Mouse (Mus musculus): ENCODE data around the gene Qpctl. TPM values are rescaled to one million over a fixed set of nuclear protein-coding genes. Genes with fewer than 3 reads are reported as not detected.

Gene Qpctl
- polyA plus RNA-seq, 1 experiment = 7.7 TPM

DNA sequence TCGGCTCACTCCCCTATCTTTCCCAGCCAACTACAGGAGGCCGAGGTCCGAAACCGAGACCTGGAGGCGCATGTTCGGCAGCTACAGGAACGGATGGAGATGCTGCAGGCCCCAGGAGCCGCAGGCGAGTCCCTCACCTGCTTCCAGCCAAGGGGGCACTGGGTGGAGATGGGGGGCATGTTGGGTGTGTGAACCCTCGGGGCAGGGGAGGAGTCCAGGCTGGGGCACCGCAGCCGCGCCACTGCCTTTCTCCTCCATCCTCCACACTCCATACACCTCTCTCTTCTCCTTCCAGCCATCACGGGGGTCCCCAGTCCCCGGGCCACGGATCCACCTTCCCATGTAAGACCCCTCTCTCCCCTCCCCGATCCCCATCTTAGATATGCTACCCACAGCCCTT is 57.2 kb downstream of the Qpctl start:
- H3K27me3 ChIP-seq (ENCODE audit: control insufficient read depth, insufficient read depth, insufficient read length) = no peaks in the 10 kb centered on the region
- TF ChIP-seq MYOG (IDR thresholded peaks at IDR 0.05; ENCODE audit: control insufficient read depth in 1 of 3, insufficient read depth in 1 of 3, insufficient read length in 2 of 3, low read depth in 2 of 3) = no peak
- TF ChIP-seq TCF3 (IDR thresholded peaks at IDR 0.05; ENCODE audit: insufficient read length, low read depth) = no peak
- TF ChIP-seq USF1 (IDR thresholded peaks at IDR 0.05; ENCODE audit: low read depth) = no peak
- no peak for TF ChIP-seq MYOD1 (IDR thresholded peaks at IDR 0.05; ENCODE audit: control insufficient read depth in 1 of 3, insufficient read length in 2 of 3, low read depth in 2 of 3)
- no peak overlapping the region for H3K4me3 ChIP-seq
- no peak overlapping the region for H3ac ChIP-seq (ENCODE audit: control insufficient read depth, insufficient read length)
- peaks cover 18% of the 10 kb centered on the region for H3K36me3 ChIP-seq (ENCODE audit: control insufficient read depth, insufficient read depth)
- H3K79me2 ChIP-seq (ENCODE audit: control insufficient read depth, insufficient read depth) = no peaks in the 10 kb centered on the region
- H3K4me2 ChIP-seq (ENCODE audit: low read depth) = no peak overlapping the region

Other genes starting within 250 kb of the Qpctl start
- gene Ccdc61, start 238.9 kb downstream of the Qpctl start, polyA plus RNA-seq (2012; fragmentation: generic; extraction: Trizol) = 7.7 TPM
- gene Nova2, start 223.4 kb downstream of the Qpctl start, polyA plus RNA-seq (2012; fragmentation: generic; extraction: Trizol) = 0.06 TPM
- gene Nanos2, start 161.9 kb downstream of the Qpctl start, polyA plus RNA-seq (2012; fragmentation: generic; extraction: Trizol) = not detected
- gene Mypop, start 158.0 kb downstream of the Qpctl start, polyA plus RNA-seq (2012; fragmentation: generic; extraction: Trizol) = 10.4 TPM
- gene Irf2bp1, start 145.2 kb downstream of the Qpctl start, polyA plus RNA-seq (2012; fragmentation: generic; extraction: Trizol) = 27.6 TPM
- gene Foxa3, start 125.8 kb downstream of the Qpctl start, polyA plus RNA-seq (2012; fragmentation: generic; extraction: Trizol) = 0.12 TPM
- gene Sympk, start 124.9 kb downstream of the Qpctl start, polyA plus RNA-seq (2012; fragmentation: generic; extraction: Trizol) = 90.3 TPM
- 0.04 TPM for gene Rsph6a, start 94.6 kb downstream of the Qpctl start, polyA plus RNA-seq (2012; fragmentation: generic; extraction: Trizol)
- 83.7 TPM for gene Dmwd, start 73.1 kb downstream of the Qpctl start, polyA plus RNA-seq (2012; fragmentation: generic; extraction: Trizol)
- 294 TPM for gene Dmpk, start 65.4 kb downstream of the Qpctl start, polyA plus RNA-seq (2012; fragmentation: generic; extraction: Trizol)
- gene Six5, start 54.7 kb downstream of the Qpctl start, polyA plus RNA-seq (2012; fragmentation: generic; extraction: Trizol) = 1.6 TPM
- gene Gm4969, start 30.9 kb downstream of the Qpctl start, polyA plus RNA-seq (2012; fragmentation: generic; extraction: Trizol) = not detected
- gene Fbxo46, start 29.4 kb downstream of the Qpctl start, polyA plus RNA-seq (2012; fragmentation: generic; extraction: Trizol) = 6.2 TPM
- 192 TPM for gene Snrpd2, start 431 bp upstream of the Qpctl start, polyA plus RNA-seq (2012; fragmentation: generic; extraction: Trizol)
- 0.48 TPM for gene Gipr, start 16.8 kb upstream of the Qpctl start, polyA plus RNA-seq (2012; fragmentation: generic; extraction: Trizol)
- 47.7 TPM for gene Eml2, start 27.1 kb upstream of the Qpctl start, polyA plus RNA-seq (2012; fragmentation: generic; extraction: Trizol)
- 0.10 TPM for gene Gpr4, start 63.2 kb upstream of the Qpctl start, polyA plus RNA-seq (2012; fragmentation: generic; extraction: Trizol)
- 29.8 TPM for gene Opa3, start 79.0 kb upstream of the Qpctl start, polyA plus RNA-seq (2012; fragmentation: generic; extraction: Trizol)
- gene Vasp, start 122.5 kb upstream of the Qpctl start, polyA plus RNA-seq (2012; fragmentation: generic; extraction: Trizol) = 189 TPM
- gene Ppm1n, start 130.8 kb upstream of the Qpctl start, polyA plus RNA-seq (2012; fragmentation: generic; extraction: Trizol) = 0.42 TPM
- 340 TPM for gene Rtn2, start 133.3 kb upstream of the Qpctl start, polyA plus RNA-seq (2012; fragmentation: generic; extraction: Trizol)
- 0.82 TPM for gene Fosb, start 160.8 kb upstream of the Qpctl start, polyA plus RNA-seq (2012; fragmentation: generic; extraction: Trizol)
- gene Ercc1, start 195.5 kb upstream of the Qpctl start, polyA plus RNA-seq (2012; fragmentation: generic; extraction: Trizol) = 83.1 TPM
- gene Cd3eap, start 210.2 kb upstream of the Qpctl start, polyA plus RNA-seq (2012; fragmentation: generic; extraction: Trizol) = 13.7 TPM
- gene Ppp1r13l, start 210.5 kb upstream of the Qpctl start, polyA plus RNA-seq (2012; fragmentation: generic; extraction: Trizol) = 36.0 TPM
- gene Ercc2, start 232.7 kb upstream of the Qpctl start, polyA plus RNA-seq (2012; fragmentation: generic; extraction: Trizol) = 11.5 TPM